Mouse (Mus musculus) cortical plate, adult 2 months (tissue): ENCODE results near the gene Insm1. TPM values are rescaled to one million over a fixed set of nuclear protein-coding genes. Genes with fewer than 3 reads are reported as not detected.
A peak's percentile ranks its signal among the peaks of the same experiment; 100 is the strongest.

Experiments
- H3K27ac ChIP-seq: fragments of 200-500 bp; 2 replicates; pipeline ENCODE4 v1.5.1; 2012; ENCODE audit warnings: low read length, control low read depth, inconsistent platforms; ENCODE audit not compliant: insufficient read depth
- H3K4me1 ChIP-seq: fragments of 200-500 bp; 2 replicates; pipeline ENCODE4 v1.6.1; 2011; ENCODE audit warnings: low read length; ENCODE audit not compliant: control insufficient read depth, insufficient read depth
- H3K4me3 ChIP-seq: fragments of 200-500 bp; 2 replicates; pipeline ENCODE4 v1.5.1; 2011; ENCODE audit warnings: mild to moderate bottlenecking, low read length, control low read depth; ENCODE audit not compliant: insufficient read depth
- CTCF ChIP-seq: fragments of 200-500 bp; IDR thresholded peaks from 2 replicates; pipeline ENCODE4 v1.5.1; 2011; ENCODE audit warnings: mild to moderate bottlenecking, control low read depth, low read length; ENCODE audit not compliant: insufficient read depth; ENCODE audit errors: extremely low read depth
- POLR2A ChIP-seq: fragments of 200-500 bp; IDR thresholded peaks from 2 replicates; pipeline ENCODE4 v1.6.1; 2011; ENCODE audit warnings: mild to moderate bottlenecking, low read length, control low read depth; ENCODE audit not compliant: insufficient read depth; ENCODE audit errors: extremely low read depth
- polyA plus RNA-seq: library from polyadenylated mRNA; depleted of rRNA; stranded (reverse); fragments of >200 nt; gene quantifications from 2 replicates; pipeline ENCODE4 v1.2.3, GENCODE M21; 2012

The Insm1 gene
- polyA plus RNA-seq, 1 experiment = 4.5 TPM

DNA sequence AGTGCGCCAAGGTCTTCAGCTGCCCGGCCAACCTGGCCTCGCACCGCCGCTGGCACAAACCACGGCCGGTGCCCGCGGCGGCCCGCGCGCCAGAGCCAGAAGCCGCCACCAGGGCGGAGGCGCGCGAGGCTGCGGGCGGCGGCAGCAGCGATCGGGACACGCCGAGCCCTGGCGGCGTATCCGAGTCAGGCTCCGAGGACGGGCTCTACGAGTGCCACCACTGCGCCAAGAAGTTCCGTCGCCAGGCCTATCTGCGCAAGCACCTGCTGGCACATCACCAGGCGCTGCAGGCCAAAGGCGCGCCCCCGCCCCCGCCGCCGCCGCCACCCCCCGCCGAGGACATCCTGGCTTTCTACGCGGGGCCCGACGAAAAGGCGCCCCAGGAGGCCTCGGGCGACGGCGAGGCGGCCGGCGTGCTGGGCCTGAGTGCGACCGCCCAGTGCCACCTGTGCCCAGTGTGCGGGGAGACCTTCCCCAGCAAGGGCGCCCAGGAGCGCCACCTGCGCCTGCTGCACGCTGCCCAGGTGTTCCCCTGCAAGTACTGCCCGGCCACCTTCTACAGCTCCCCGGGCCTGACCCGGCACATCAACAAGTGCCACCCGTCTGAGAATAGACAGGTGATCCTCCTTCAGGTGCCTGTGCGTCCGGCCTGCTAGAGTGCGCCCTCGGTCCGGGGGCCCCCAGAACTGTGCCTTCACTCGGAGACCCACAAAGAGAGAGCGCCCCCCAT lies 1.6 kb downstream of the Insm1 start:
- no peaks in the 10 kb centered on the region for H3K4me1 ChIP-seq
- no peak overlapping the region for H3K27ac ChIP-seq
- peak overlapping the region; percentile 81 for H3K4me3 ChIP-seq
- no peak for TF ChIP-seq POLR2A
- TF ChIP-seq CTCF = no peak

- no peak for TF ChIP-seq POLR2A
- peak overlapping the region; percentile 81 for H3K4me3 ChIP-seq
- no peaks in the 10 kb centered on the region for H3K4me1 ChIP-seq
- H3K27ac ChIP-seq = no peak overlapping the region
These were observed 2.4 kb downstream of the Insm1 start for GRCm38 (mm10) chr2:146224141-146224540.

DNA sequence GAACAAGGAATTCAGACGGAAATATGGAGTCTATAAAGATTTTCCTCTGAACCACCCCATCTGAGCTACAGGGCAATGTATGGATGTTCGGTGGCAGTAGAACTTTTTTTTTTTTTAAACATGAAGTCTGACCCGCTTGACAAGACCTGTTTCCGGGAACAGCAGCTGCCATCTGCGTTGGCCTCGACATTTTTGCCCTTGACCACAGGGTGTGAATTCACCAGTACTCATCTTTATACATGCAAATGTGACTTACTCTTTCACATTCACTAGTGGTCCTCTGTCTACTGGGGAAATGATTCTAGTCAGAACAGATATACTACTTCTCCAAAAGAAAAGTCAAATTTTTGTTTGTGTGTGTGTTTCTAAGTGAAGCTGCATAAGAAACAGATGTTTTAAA lies 4.1 kb downstream of the Insm1 start:
- Histone ChIP-seq H3K27ac (no peak overlapping the region), H3K4me1 (no peaks in the 10 kb centered on the region), H3K4me3 (no peak overlapping the region)
- TF ChIP-seq POLR2A = no peak
- TF ChIP-seq CTCF = no peak

DNA sequence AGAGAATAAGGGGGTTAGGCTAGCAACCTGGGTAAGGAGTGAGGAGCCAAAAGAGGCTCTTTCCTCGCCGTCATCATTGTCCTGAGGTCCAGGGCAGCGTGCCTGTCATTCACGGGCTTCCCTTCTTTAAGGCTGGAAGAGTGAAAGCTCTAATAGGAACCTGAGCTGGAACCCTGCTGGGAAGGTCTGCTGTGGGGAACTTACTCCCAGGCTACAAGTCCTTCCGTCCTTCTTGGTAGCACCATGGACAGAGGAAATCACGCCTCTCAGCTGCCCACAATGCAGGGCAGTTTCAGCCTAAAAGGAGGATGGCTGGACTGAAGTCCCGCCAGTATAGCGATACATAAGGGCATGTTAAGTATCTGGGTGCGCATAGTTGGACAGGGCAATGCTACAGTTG lies 4.8 kb downstream of the Insm1 start:
- Histone ChIP-seq H3K4me3 (no peak overlapping the region), H3K27ac (no peak overlapping the region), H3K4me1 (peaks cover 2% of the 10 kb centered on the region; the same call in 1 of the 2 replicates)
- TF ChIP-seq CTCF = no peak
- TF ChIP-seq POLR2A = no peak

- TF ChIP-seq CTCF (no peak), POLR2A (no peak)
- peaks cover 4% of the 10 kb centered on the region; the same call in 1 of the 2 replicates for H3K4me1 ChIP-seq
- no peak overlapping the region for H3K27ac ChIP-seq
- no peak overlapping the region for H3K4me3 ChIP-seq
These were observed 5.9 kb downstream of the Insm1 start for GRCm38 (mm10) chr2:146227646-146228045.

DNA sequence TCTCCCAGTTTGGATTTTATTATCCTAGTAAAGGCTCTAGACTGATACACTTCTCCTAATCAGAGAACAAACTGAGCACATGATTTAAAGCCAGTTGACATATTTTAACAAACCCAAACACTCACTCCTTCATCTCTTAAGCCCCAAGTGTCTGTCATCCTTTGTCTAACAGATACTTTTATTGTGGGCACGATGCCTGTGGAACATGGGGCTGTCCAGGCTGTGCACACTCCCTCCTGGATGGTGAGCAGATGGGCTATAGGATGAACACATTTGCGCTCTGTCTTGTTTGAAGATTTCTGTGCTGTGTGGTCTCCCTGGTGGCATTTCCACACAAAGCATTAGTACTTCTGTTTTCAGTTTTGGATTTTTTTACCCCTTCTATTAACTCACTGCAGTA lies 6.7 kb downstream of the Insm1 start:
- Histone ChIP-seq H3K4me1 (peaks cover 4% of the 10 kb centered on the region; the same call in 1 of the 2 replicates), H3K27ac (no peak overlapping the region), H3K4me3 (no peak overlapping the region)
- TF ChIP-seq POLR2A (no peak), CTCF (no peak)

DNA sequence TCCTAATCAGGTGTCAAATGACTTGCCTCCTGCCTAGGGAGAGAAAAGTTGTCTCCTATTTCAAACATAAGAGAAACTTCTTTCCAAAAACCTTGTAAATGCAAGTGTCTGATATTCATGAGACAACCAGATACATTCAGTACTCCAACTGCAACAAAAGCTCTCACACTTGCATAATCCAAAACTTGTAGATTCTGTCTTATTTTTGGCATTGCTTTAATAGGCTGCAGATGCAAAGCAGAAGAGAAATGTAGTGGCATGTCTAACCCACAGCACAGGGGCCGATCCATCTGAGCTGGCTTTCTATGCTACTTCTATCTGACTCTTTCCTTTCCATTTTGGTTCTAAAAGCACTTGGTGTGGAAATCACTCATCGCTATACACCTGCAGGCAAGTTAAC lies 9.8 kb downstream of the Insm1 start:
- TF ChIP-seq CTCF = no peak
- TF ChIP-seq POLR2A = no peak
- peaks cover 4% of the 10 kb centered on the region; the same call in 1 of the 2 replicates for H3K4me1 ChIP-seq
- no peak overlapping the region for H3K4me3 ChIP-seq
- no peak overlapping the region for H3K27ac ChIP-seq

- H3K27ac ChIP-seq = no peak overlapping the region
- TF ChIP-seq CTCF (no peak), POLR2A (no peak)
- no peaks in the 10 kb centered on the region for H3K4me1 ChIP-seq
- H3K4me3 ChIP-seq = no peak overlapping the region
These were observed 17.6 kb downstream of the Insm1 start for GRCm38 (mm10) chr2:146239196-146239747.

DNA sequence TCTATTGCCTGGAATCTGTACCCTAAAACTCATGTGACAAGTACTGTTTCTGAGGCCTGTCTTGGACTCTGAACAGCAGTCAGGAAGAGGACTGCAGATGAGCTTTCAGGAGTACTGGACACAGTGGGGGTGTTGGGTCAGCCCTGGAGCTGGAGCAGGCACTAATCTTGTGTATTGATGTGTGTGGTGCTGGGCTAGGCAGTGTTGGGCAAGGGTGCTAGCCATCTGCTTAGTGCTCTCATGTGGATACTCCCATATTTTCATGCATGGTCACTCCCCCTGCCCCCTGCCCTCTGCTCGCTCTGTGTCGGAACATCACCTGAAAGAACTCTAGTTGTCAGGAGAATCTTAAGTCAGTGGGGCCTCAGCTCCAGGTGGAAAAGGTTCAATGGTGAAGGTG lies 22.3 kb downstream of the Insm1 start:
- Histone ChIP-seq H3K27ac (no peak overlapping the region), H3K4me1 (peaks cover 6% of the 10 kb centered on the region), H3K4me3 (no peak overlapping the region)
- TF ChIP-seq CTCF = no peak
- no peak for TF ChIP-seq POLR2A

DNA sequence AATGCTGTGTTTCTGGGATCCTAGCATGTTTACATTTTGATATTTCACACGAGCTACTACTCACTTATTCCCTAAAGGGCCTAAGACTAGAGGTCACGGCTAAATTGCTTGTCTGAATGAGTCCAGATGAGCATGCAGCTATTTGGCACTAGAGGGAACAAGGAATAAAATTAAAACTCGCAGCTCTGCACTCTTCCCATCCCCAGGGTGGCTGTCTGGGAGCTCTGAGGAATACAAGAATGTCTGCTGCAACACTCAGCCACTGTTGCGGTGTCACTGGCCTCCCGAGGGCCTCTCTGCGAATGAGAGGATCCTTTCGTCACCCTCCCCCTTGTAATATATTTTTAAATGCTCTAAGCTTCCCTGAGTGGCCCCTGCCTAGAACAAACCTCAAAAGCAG lies 23.7 kb downstream of the Insm1 start:
- no peak overlapping the region for H3K27ac ChIP-seq
- TF ChIP-seq POLR2A = no peak
- no peak for TF ChIP-seq CTCF
- H3K4me3 ChIP-seq = no peak overlapping the region

More for the DNA sequence above, 23.7 kb downstream of the Insm1 start:
- peaks cover 6% of the 10 kb centered on the region for H3K4me1 ChIP-seq
